Mouse (Mus musculus) myocyte (in vitro differentiated cells): Measurements from ENCODE around the gene Odf3l1.
"Not testable (repeated sequence)": the region's sequence is repeated elsewhere in the genome, so short reads cannot be mapped to it uniquely, and the experiment has no call there.

ENCODE experiments used
- E2F4 ChIP-seq: IDR thresholded peaks from one replicate; pipeline ENCODE4 v1.6.1; 2011; ENCODE audit warnings: mild to moderate bottlenecking, control low read depth, moderate library complexity; ENCODE audit not compliant: insufficient read depth
- MAX ChIP-seq: IDR thresholded peaks from one replicate; pipeline ENCODE4 v1.6.1; 2011; ENCODE audit warnings: low read depth, mild to moderate bottlenecking, control low read depth
- MYOD1 ChIP-seq, 3 experiments: IDR thresholded peaks; one replicate each; pipeline ENCODE4 v1.6.1; 2011; ENCODE audit warnings: control low read depth in 2 of 3, low read depth in 2 of 3, mild to moderate bottlenecking in 2 of 3, moderate library complexity in 1 of 3; ENCODE audit not compliant: insufficient read length in 2 of 3, control insufficient read depth in 1 of 3
- MYOG ChIP-seq, 3 experiments: IDR thresholded peaks; one replicate each; pipeline ENCODE4 v1.6.1; 2011; ENCODE audit warnings: control low read depth in 2 of 3, low read depth in 2 of 3, mild to moderate bottlenecking in 2 of 3; ENCODE audit not compliant: insufficient read length in 2 of 3, control insufficient read depth in 1 of 3, insufficient read depth in 1 of 3
- POLR2A ChIP-seq: IDR thresholded peaks from one replicate; pipeline ENCODE4 v1.6.1; 2011; ENCODE audit warnings: low read depth, mild to moderate bottlenecking, control low read depth, moderate library complexity; ENCODE audit not compliant: insufficient read length
- POLR2AphosphoS2 ChIP-seq: IDR thresholded peaks from one replicate; pipeline ENCODE4 v1.6.1; 2011; ENCODE audit warnings: low read depth, control low read depth; ENCODE audit not compliant: insufficient read length
- REST ChIP-seq: IDR thresholded peaks from one replicate; pipeline ENCODE4 v1.6.1; 2011; ENCODE audit warnings: mild to moderate bottlenecking, control low read depth, moderate library complexity; ENCODE audit not compliant: insufficient read depth, insufficient read length
- SRF ChIP-seq: IDR thresholded peaks from one replicate; pipeline ENCODE4 v1.6.1; 2011; ENCODE audit warnings: low read depth; ENCODE audit not compliant: control insufficient read depth, insufficient read length
- TCF3 ChIP-seq: IDR thresholded peaks from one replicate; pipeline ENCODE4 v1.6.1; 2011; ENCODE audit warnings: low read depth, control low read depth; ENCODE audit not compliant: insufficient read length
- USF1 ChIP-seq: IDR thresholded peaks from one replicate; pipeline ENCODE4 v1.6.1; 2011; ENCODE audit warnings: low read depth, mild to moderate bottlenecking, control low read depth, moderate library complexity

GRCm38 (mm10) chr9:56909991-56910390 lies 45.5 kb upstream of the Odf3l1 start:
- not testable (repeated sequence) for TF ChIP-seq MYOG (IDR thresholded peaks at IDR 0.05; ENCODE audit: control insufficient read depth in 1 of 3, insufficient read depth in 1 of 3, insufficient read length in 2 of 3, low read depth in 2 of 3); POLR2A; MAX; SRF; USF1; TCF3; E2F4; POLR2AphosphoS2; MYOD1 (IDR thresholded peaks at IDR 0.05; ENCODE audit: control insufficient read depth in 1 of 3, insufficient read length in 2 of 3, low read depth in 2 of 3); REST
